Mouse (Mus musculus) hindbrain, embryonic 13.5 days (tissue): ENCODE data around the gene Apod. TPM values are rescaled to one million over a fixed set of nuclear protein-coding genes. Genes with fewer than 3 reads are reported as not detected.
"Not testable (repeated sequence)": the region's sequence is repeated elsewhere in the genome, so short reads cannot be mapped to it uniquely, and the experiment has no call there.

Source experiments
- ATAC-seq: fragments of 200-750 bp; cut with Nextera tagmentation; 2 replicates; pipeline ENCODE4 v1.8.0; 2017; ENCODE audit warnings: moderate TSS enrichment; ENCODE audit not compliant: low FRiP score
- H3K27ac ChIP-seq: fragments of 300-500 bp; sonication (generic); 2 replicates; pipeline ENCODE4 v1.5.1; 2015; ENCODE audit warnings: inconsistent platforms, mild to moderate bottlenecking, moderate library complexity
- H3K27me3 ChIP-seq: fragments of 300-500 bp; sonication (generic); 2 replicates; pipeline ENCODE4 v1.6.1; 2015; ENCODE audit warnings: mild to moderate bottlenecking, inconsistent platforms
- H3K36me3 ChIP-seq: fragments of 300-500 bp; sonication (generic); 2 replicates; pipeline ENCODE4 v1.6.1; 2015; ENCODE audit warnings: mild to moderate bottlenecking, inconsistent platforms
- H3K4me1 ChIP-seq: fragments of 300-500 bp; sonication (generic); replicated peaks from 2 replicates; pipeline ENCODE4 v1.6.1; 2015; ENCODE audit warnings: inconsistent platforms
- H3K4me2 ChIP-seq: fragments of 300-500 bp; sonication (generic); 2 replicates; pipeline ENCODE4 v1.6.1; 2015; ENCODE audit warnings: inconsistent platforms, mild to moderate bottlenecking, moderate library complexity
- H3K4me3 ChIP-seq: fragments of 300-500 bp; sonication (generic); 2 replicates; pipeline ENCODE4 v1.5.1; 2015; ENCODE audit warnings: mild to moderate bottlenecking, inconsistent platforms
- H3K9ac ChIP-seq: fragments of 300-500 bp; sonication (generic); 2 replicates; pipeline ENCODE4 v1.6.1; 2015; ENCODE audit warnings: mild to moderate bottlenecking, inconsistent platforms
- H3K9me3 ChIP-seq: fragments of 300-500 bp; sonication (generic); 2 replicates; pipeline ENCODE4 v1.6.1; 2016; ENCODE audit warnings: inconsistent platforms
- WGBS: fragments of 180-500 bp; shearing (Covaris S2); methylation state at CpG from one replicate; pipeline ENCODE4 v1.1.7; 2015; 5-methylcytosine and 5-hydroxymethylcytosine counted together
- polyA plus RNA-seq: library from polyadenylated mRNA; unstranded; fragments of >200 nt; fragmentation: Nextera tagmentation; extraction: Ambion mirVana; gene quantifications from 2 replicates; pipeline ENCODE4 v1.2.1, GENCODE M21; 2015

The Apod gene
- polyA plus RNA-seq, 1 experiment from 2014 or later = 64.0 TPM

DNA sequence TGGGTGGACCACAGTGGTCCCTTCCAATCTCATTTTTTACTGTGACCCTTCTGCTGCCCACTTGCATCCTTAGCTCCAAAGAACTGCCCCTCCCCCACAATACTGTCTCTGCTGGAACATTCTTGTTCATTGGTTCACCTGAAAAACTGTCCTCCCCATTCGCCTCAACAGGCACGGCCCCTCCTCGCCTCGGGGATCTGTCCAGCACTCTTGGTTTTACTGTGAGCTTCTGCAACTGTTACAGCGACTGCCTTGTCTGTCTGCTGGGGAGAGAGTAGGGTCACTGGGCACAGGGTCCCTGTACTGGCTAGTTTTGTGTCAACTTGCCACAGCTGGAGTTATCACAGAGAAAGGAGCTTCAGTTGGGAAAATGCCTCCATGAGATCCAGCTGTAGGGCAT lies 24.7 kb upstream of the Apod start:
- no peak for ATAC-seq

DNA sequence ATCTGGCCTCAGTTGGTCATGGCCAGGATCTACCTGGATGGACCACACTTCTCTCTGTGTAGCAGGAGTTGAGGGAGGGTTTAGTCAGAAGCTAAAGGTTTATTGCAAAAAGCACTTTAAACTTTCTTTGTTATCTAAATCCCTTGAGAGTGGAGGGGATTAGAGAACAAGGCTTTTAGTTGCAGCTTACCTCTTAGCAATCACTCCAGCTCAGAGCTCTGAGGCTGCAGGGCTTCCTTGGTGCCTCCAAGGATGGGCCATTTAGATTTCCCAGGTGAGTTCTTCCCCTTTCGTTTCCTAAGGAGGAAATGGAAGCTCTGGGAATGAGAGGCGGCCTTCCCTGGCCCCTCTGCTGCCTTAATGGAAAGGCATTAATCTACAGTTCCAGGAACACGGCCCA lies 23.3 kb upstream of the Apod start:
- H3K36me3 ChIP-seq = no peaks in the 10 kb centered on the region
- WGBS = 54% methylated on average over 3 of the region's 3 CpGs
- no peak overlapping the region for H3K27ac ChIP-seq
- H3K4me1 ChIP-seq = peaks cover 6% of the 10 kb centered on the region
- H3K4me3 ChIP-seq = no peak overlapping the region
- no peaks in the 10 kb centered on the region for H3K27me3 ChIP-seq
- ATAC-seq = no peak
- no peak overlapping the region for H3K9ac ChIP-seq
- H3K4me2 ChIP-seq = no peak overlapping the region
- no peaks in the 10 kb centered on the region for H3K9me3 ChIP-seq

More for the DNA sequence above, 24.7 kb upstream of the Apod start:
- H3K4me2 ChIP-seq = no peak overlapping the region
- no peaks in the 10 kb centered on the region for H3K9me3 ChIP-seq
- 55% methylated on average over 5 of the region's 5 CpGs for WGBS
- H3K4me3 ChIP-seq = no peak overlapping the region
- no peak overlapping the region for H3K9ac ChIP-seq
- peaks cover 7% of the 10 kb centered on the region for H3K4me1 ChIP-seq
- H3K27ac ChIP-seq = no peak overlapping the region
- no peaks in the 10 kb centered on the region for H3K36me3 ChIP-seq
- H3K27me3 ChIP-seq = no peaks in the 10 kb centered on the region

DNA sequence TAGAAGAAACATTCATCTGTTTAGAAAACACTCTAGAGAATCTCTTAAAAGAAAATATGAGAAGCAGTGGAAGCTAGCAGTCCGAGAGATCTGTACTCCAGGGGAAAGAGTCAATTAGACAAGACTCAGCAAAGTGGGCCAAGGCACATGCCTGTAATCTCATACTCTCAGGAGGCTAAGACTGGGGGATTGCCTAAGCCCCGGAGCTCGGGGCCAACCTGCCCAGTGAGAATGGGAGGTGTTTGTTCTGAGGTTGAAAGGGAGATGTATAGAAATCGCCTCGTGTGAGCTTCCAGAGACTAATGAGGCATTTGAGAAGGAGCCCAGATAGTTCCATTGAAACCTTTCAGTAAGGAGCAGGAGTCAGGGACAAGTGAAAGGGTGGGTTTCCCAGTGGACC lies 20.2 kb upstream of the Apod start:
- Histone ChIP-seq H3K9me3 (no peaks in the 10 kb centered on the region), H3K27ac (no peak overlapping the region)
- WGBS = 32% methylated on average over 5 of the region's 5 CpGs

GRCm38 (mm10) chr16:31332586-31332985 lies 18.0 kb upstream of the Apod start:
- Histone ChIP-seq H3K9ac (no peak overlapping the region), H3K4me3 (no peak overlapping the region), H3K9me3 (no peaks in the 10 kb centered on the region), H3K27me3 (no peaks in the 10 kb centered on the region), H3K36me3 (no peaks in the 10 kb centered on the region), H3K4me1 (no peaks in the 10 kb centered on the region), H3K27ac (no peak overlapping the region), H3K4me2 (no peak overlapping the region)
- no peak for ATAC-seq

More for the DNA sequence above, 20.2 kb upstream of the Apod start:
- no peak overlapping the region for H3K9ac ChIP-seq
- no peak for ATAC-seq
- no peaks in the 10 kb centered on the region for H3K36me3 ChIP-seq
- H3K4me3 ChIP-seq = no peak overlapping the region
- no peak overlapping the region for H3K4me2 ChIP-seq
- no peaks in the 10 kb centered on the region for H3K27me3 ChIP-seq
- H3K4me1 ChIP-seq = no peaks in the 10 kb centered on the region

DNA sequence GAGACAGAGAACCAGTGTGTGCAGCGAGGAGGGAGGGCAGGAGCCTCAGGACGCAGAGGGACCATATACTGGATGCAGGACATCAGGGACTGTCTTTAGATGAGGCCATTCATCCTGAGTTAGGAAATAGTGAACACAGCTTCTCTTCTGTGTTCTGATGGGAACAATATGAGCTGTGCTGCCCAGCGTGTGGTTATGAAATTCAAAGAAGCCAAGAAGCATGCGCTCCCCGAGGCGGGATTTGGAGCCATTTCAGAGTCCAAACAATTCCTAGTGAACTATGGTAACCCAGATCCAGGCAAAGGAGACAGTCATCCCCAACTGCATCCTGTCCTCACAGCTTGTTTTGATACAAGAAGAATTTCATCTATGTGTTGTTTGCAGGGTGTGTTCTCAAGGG lies 16.4 kb upstream of the Apod start:
- not testable (repeated sequence) for H3K4me3 ChIP-seq, H3K27ac ChIP-seq, H3K27me3 ChIP-seq, H3K36me3 ChIP-seq, H3K4me2 ChIP-seq, H3K9ac ChIP-seq, H3K4me1 ChIP-seq, ATAC-seq, H3K9me3 ChIP-seq
- 90% methylated on average over 6 of the region's 6 CpGs for WGBS

DNA sequence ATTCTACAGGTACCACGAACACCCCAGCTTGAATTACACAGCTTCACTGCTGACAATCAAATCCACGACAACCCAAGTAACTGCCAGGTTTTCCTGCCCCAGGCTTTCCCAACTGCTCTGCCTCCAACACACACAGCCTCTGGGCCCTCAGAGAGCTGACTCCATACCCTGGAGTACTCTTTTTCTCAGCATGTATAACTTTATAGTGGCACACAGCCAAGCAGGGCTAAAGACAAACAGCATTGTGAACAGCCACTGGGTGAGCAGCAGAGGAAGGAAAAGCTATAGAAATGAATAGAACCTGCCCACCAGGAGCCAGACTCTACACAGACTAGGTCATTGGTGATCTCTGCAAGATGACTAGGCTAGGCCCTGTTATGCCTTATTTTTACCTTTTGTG lies 15.1 kb upstream of the Apod start:
- no peak for ATAC-seq
- no peak overlapping the region for H3K9ac ChIP-seq
- no peaks in the 10 kb centered on the region for H3K4me1 ChIP-seq
- no peaks in the 10 kb centered on the region for H3K36me3 ChIP-seq
- H3K4me2 ChIP-seq = no peak overlapping the region
- H3K27me3 ChIP-seq = no peaks in the 10 kb centered on the region
- no peak overlapping the region for H3K4me3 ChIP-seq
- no peaks in the 10 kb centered on the region for H3K9me3 ChIP-seq
- WGBS = 77% methylated on average over 2 of the region's 2 CpGs
- H3K27ac ChIP-seq = no peak overlapping the region

GRCm38 (mm10) chr16:31327891-31328290 lies 13.3 kb upstream of the Apod start:
- WGBS = 88% methylated on average over 2 of the region's 2 CpGs
- Histone ChIP-seq H3K9ac (no peak overlapping the region), H3K27ac (no peak overlapping the region), H3K4me3 (no peak overlapping the region), H3K4me2 (no peak overlapping the region), H3K27me3 (no peaks in the 10 kb centered on the region), H3K36me3 (no peaks in the 10 kb centered on the region), H3K9me3 (no peaks in the 10 kb centered on the region), H3K4me1 (no peaks in the 10 kb centered on the region)
- no peak for ATAC-seq

- Histone ChIP-seq H3K9me3 (no peaks in the 10 kb centered on the region), H3K36me3 (no peaks in the 10 kb centered on the region), H3K4me1 (no peaks in the 10 kb centered on the region), H3K4me2 (no peak overlapping the region), H3K27ac (no peak overlapping the region), H3K9ac (no peak overlapping the region), H3K4me3 (no peak overlapping the region), H3K27me3 (no peaks in the 10 kb centered on the region)
- WGBS = 81% methylated on average over 8 of the region's 8 CpGs
- no peak for ATAC-seq
Measured at GRCm38 (mm10) chr16:31327430-31327829, 12.8 kb upstream of the Apod start.

DNA sequence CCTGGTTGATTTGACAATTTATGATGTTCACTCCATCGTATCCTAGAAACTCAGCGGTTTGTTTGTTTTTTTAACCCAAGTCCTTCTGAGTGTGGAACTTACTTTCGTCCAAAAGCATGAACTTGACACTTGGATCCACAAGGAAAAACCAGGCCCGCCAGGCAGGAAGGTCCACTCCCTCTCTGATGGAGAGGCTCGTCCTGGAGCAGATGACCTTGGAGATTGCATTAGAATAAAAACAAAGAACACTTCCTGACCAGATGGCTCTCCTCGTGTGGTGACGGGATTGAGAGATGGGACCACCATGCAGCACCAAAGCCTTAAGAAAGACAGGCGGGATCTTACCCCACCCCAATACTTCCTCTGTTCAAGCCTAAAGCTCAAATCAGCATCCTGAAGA lies 12.1 kb upstream of the Apod start:
- no peaks in the 10 kb centered on the region for H3K9me3 ChIP-seq

GRCm38 (mm10) chr16:31325966-31326365 lies 11.4 kb upstream of the Apod start:
- H3K9me3 ChIP-seq = no peaks in the 10 kb centered on the region
- WGBS = 80% methylated on average over 5 of the region's 5 CpGs

More for the DNA sequence above, 12.1 kb upstream of the Apod start:
- no peak for ATAC-seq
- Histone ChIP-seq H3K4me1 (peaks cover under 1% of the 10 kb centered on the region; the same call in 1 of the 2 replicates), H3K36me3 (no peaks in the 10 kb centered on the region), H3K27ac (no peak overlapping the region), H3K9ac (no peak overlapping the region), H3K4me2 (no peak overlapping the region), H3K27me3 (no peaks in the 10 kb centered on the region), H3K4me3 (no peak overlapping the region)
- 74% methylated on average over 8 of the region's 8 CpGs for WGBS

GRCm38 (mm10) chr16:31325120-31325519 lies 10.5 kb upstream of the Apod start:
- Histone ChIP-seq H3K4me1 (peaks cover 4% of the 10 kb centered on the region; the same call in 1 of the 2 replicates), H3K27ac (no peak overlapping the region), H3K27me3 (no peaks in the 10 kb centered on the region), H3K9me3 (no peaks in the 10 kb centered on the region), H3K9ac (no peak overlapping the region), H3K4me2 (no peak overlapping the region), H3K4me3 (no peak overlapping the region), H3K36me3 (no peaks in the 10 kb centered on the region)
- no peak for ATAC-seq
- WGBS = 96% methylated on average over 14 of the region's 14 CpGs

More at GRCm38 (mm10) chr16:31325966-31326365, 11.4 kb upstream of the Apod start:
- Histone ChIP-seq H3K4me1 (peaks cover 4% of the 10 kb centered on the region; the same call in 1 of the 2 replicates), H3K36me3 (no peaks in the 10 kb centered on the region), H3K4me2 (no peak overlapping the region), H3K27me3 (no peaks in the 10 kb centered on the region), H3K4me3 (no peak overlapping the region), H3K27ac (no peak overlapping the region), H3K9ac (no peak overlapping the region)
- no peak for ATAC-seq

GRCm38 (mm10) chr16:31321501-31321900 lies 6.9 kb upstream of the Apod start:
- H3K36me3 ChIP-seq = no peaks in the 10 kb centered on the region
- H3K4me1 ChIP-seq = peaks cover 4% of the 10 kb centered on the region; the same call in 1 of the 2 replicates
- H3K9ac ChIP-seq = no peak overlapping the region
- no peak overlapping the region for H3K4me3 ChIP-seq
- H3K27me3 ChIP-seq = no peaks in the 10 kb centered on the region
- no peak overlapping the region for H3K27ac ChIP-seq
- no peaks in the 10 kb centered on the region for H3K9me3 ChIP-seq
- 69% methylated on average over 4 of the region's 4 CpGs for WGBS
- no peak overlapping the region for H3K4me2 ChIP-seq
- ATAC-seq = no peak

DNA sequence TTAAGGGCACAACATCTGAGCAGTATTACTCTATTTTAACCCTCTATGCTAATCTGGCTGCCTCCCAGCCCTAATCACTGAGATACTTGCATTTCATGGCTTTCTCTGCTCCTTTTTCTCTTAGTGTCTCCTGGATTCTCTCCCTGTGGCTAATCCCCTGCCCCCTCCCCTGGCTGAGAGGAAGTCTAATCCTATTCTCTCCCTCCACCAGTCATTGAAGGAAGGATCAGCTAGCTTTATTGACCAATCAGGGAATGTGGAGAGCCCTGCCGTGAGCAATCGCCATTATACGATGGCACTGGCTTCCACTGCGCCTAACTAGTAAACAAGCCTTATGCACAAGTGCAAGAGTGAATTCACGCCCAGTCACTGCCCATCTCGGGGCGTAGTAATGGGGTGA lies 6.3 kb upstream of the Apod start:
- H3K9me3 ChIP-seq = no peaks in the 10 kb centered on the region
- no peaks in the 10 kb centered on the region for H3K36me3 ChIP-seq
- no peak overlapping the region for H3K4me3 ChIP-seq
- H3K27me3 ChIP-seq = no peaks in the 10 kb centered on the region
- no peak overlapping the region for H3K4me2 ChIP-seq
- no peak for ATAC-seq
- no peak overlapping the region for H3K27ac ChIP-seq
- H3K9ac ChIP-seq = no peak overlapping the region
- H3K4me1 ChIP-seq = peaks cover 7% of the 10 kb centered on the region; the same call in 1 of the 2 replicates
- WGBS = 79% methylated on average over 7 of the region's 7 CpGs
